Mouse (Mus musculus) heart, embryonic 15.5 days (tissue): ENCODE data around the gene AL732309.1. TPM values are rescaled to one million over a fixed set of nuclear protein-coding genes. Genes with fewer than 3 reads are reported as not detected.

Experiments
- ATAC-seq: fragments of 200-750 bp; cut with Nextera tagmentation; replicated peaks from 2 replicates; pipeline ENCODE4 v1.8.0; 2017; ENCODE audit warnings: low read depth, moderate TSS enrichment; ENCODE audit not compliant: insufficient number of reproducible peaks, insufficient read depth, low FRiP score
- H3K27ac ChIP-seq: fragments of 300-500 bp; sonication (generic); 2 replicates; pipeline ENCODE4 v1.5.1; 2015; ENCODE audit warnings: mild to moderate bottlenecking, inconsistent platforms
- H3K27me3 ChIP-seq: fragments of 300-500 bp; sonication (generic); 2 replicates; pipeline ENCODE4 v1.6.1; 2015; ENCODE audit warnings: inconsistent platforms
- H3K36me3 ChIP-seq: fragments of 300-500 bp; sonication (generic); 2 replicates; pipeline ENCODE4 v1.6.1; 2015; ENCODE audit warnings: mild to moderate bottlenecking, inconsistent platforms
- H3K4me1 ChIP-seq: fragments of 300-500 bp; sonication (generic); replicated peaks from 2 replicates; pipeline ENCODE4 v1.6.1; 2015; ENCODE audit warnings: inconsistent platforms
- H3K4me2 ChIP-seq: fragments of 300-500 bp; sonication (generic); 2 replicates; pipeline ENCODE4 v1.6.1; 2015; ENCODE audit warnings: inconsistent platforms, mild to moderate bottlenecking, moderate library complexity
- H3K4me3 ChIP-seq: fragments of 300-500 bp; sonication (generic); 2 replicates; pipeline ENCODE4 v1.5.1; 2015; ENCODE audit warnings: mild to moderate bottlenecking, inconsistent platforms
- H3K9ac ChIP-seq: fragments of 300-500 bp; sonication (generic); 2 replicates; pipeline ENCODE4 v1.6.1; 2015; ENCODE audit warnings: mild to moderate bottlenecking, inconsistent platforms
- H3K9me3 ChIP-seq: fragments of 300-500 bp; sonication (generic); replicated peaks from 2 replicates; pipeline ENCODE4 v1.6.1; 2016; ENCODE audit warnings: inconsistent platforms
- WGBS: fragments of 180-500 bp; shearing (Covaris S2); methylation state at CpG from one replicate; pipeline ENCODE4 v1.1.7; 2015; ENCODE audit warnings: mixed read lengths; 5-methylcytosine and 5-hydroxymethylcytosine counted together
- polyA plus RNA-seq: library from polyadenylated mRNA; unstranded; fragments of >200 nt; fragmentation: Nextera tagmentation; extraction: Ambion mirVana; gene quantifications from 2 replicates; pipeline ENCODE4 v1.2.1, GENCODE M21; 2015

AL732309.1 gene
- polyA plus RNA-seq, 1 experiment from 2014 or later: 2.3 TPM

DNA sequence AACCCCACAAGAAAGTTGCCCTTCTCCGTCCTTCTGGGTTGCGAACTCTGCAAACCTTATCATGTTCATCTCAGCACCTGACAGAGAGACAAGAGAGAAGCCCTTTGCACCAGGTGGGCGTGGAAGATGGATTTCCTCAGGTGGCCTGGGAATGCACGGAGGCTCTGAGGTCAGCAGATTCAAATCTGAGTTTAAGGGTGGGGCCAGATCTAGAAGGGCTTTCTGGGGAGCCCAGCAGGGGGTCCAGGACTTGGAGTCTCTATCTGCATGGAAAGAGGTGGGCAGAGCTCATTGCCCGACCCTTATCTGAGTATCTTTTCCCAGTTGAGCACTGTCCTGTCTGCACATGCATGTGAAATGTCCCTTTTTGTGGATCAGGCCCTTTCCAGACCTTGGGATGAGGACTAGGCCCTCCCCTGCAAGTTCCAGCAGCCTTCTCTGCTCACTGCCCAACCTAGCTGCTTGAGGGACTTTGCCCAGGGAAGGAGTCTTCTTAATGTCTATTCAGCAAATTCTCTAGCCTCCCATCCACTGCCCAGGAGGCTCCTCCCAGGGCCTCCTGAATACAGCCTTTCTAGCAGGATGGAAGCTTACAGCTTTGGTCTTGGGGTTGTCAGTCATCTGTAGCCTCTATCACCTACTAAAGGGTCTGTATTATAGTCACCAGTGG is 12.0 kb downstream of the AL732309.1 start:
- H3K27me3 ChIP-seq: peaks cover 55% of the 10 kb centered on the region
- H3K27ac ChIP-seq: no peak overlapping the region
- H3K36me3 ChIP-seq: no peaks in the 10 kb centered on the region
- no peak overlapping the region for H3K4me3 ChIP-seq
- no peak for ATAC-seq
- H3K4me2 ChIP-seq: no peak overlapping the region
- H3K4me1 ChIP-seq: no peaks in the 10 kb centered on the region
- H3K9me3 ChIP-seq: no peaks in the 10 kb centered on the region
- H3K9ac ChIP-seq: no peak overlapping the region
- 47% methylated on average over 5 of the region's 5 CpGs for WGBS

DNA sequence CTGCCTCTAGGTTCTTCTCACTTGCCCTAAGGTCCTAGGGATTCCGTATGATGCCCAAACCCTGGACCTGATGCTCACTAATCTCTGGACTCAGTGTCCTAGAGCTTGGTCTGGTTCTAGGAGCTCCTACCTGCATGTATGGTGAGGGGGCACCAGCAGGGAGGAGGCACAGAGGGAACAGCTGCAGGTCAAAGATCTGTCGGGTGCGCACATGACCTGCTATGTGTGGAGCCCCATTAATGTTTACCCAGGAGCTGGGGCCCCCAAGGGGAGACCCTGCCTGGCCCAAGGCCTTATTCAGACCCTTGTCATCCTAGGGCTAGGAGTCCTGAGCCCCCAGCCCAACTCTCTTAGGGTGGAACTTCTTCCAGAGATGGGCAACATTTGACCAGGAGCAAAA is 12.6 kb downstream of the AL732309.1 start, which contains the start of gene Slc34a3:
TSS of gene Slc34a3 (minus strand) at position 315 of the 400 bp plus-strand sequence.
- no peak within 1 kb of the TSS for H3K9ac ChIP-seq
- H3K36me3 ChIP-seq: no peaks in the 10 kb centered on the region
- no peaks in the 10 kb centered on the region for H3K9me3 ChIP-seq
- no peak for ATAC-seq
- H3K4me1 ChIP-seq: no peaks in the 10 kb centered on the region
- no peak within 1 kb of the TSS for H3K27ac ChIP-seq
- H3K4me3 ChIP-seq: no peak within 1 kb of the TSS
- WGBS: 85% methylated on average over 3 of the region's 3 CpGs
- H3K4me2 ChIP-seq: no peak within 1 kb of the TSS
- peaks cover 53% of the 10 kb centered on the region for H3K27me3 ChIP-seq

DNA sequence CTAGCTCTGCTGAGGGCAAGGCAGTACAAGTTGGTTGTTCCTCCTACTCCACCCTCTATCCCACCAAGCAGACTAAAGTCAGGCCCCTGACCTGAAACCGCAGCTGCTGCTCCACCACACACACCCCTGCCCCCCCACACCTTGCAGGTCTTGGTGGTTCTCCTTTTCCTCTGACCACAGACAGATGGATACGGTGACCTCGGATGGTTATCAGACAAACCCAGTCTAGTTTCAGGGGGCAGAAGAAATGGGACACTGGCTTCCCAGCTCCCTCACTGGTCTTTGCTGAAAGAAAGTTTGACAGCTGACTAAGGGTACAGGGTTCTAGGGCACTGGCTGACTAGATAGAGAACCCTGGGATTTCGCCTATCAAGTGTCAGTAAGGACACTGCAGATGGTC is 13.2 kb downstream of the AL732309.1 start:
- no peak for ATAC-seq
- no peaks in the 10 kb centered on the region for H3K9me3 ChIP-seq
- peaks cover 52% of the 10 kb centered on the region for H3K27me3 ChIP-seq
- H3K4me3 ChIP-seq: no peak overlapping the region
- no peak overlapping the region for H3K27ac ChIP-seq
- peaks cover 5% of the 10 kb centered on the region; the same call in 1 of the 2 replicates for H3K4me1 ChIP-seq
- no peaks in the 10 kb centered on the region for H3K36me3 ChIP-seq
- H3K4me2 ChIP-seq: no peak overlapping the region
- 66% methylated on average over 4 of the region's 4 CpGs for WGBS
- H3K9ac ChIP-seq: no peak overlapping the region

DNA sequence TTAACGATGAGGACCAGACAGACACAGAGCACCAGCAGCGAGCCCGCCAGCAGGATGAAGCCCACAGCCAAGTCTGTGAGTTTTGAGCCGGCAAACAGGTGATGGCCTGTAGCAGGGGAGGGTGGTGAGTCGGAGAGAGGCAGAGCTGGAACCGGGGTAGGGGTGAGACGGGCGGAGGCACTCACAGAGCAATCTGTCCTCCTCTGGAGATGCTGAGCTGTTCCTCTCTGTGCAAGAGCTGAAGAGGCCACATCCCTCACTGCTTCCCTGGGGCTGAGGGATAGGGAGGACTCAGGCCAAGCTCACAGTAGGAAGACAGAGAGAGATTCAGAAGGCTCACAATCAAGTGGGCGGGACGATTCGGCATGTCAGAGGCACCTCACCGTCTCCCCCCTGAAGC is 15.6 kb downstream of the AL732309.1 start:
- Histone ChIP-seq H3K9ac (no peak overlapping the region), H3K4me2 (no peak overlapping the region), H3K27me3 (peaks cover 43% of the 10 kb centered on the region), H3K27ac (no peak overlapping the region), H3K4me3 (no peak overlapping the region), H3K36me3 (no peaks in the 10 kb centered on the region), H3K9me3 (no peaks in the 10 kb centered on the region), H3K4me1 (peaks cover 10% of the 10 kb centered on the region)
- no peak for ATAC-seq
- WGBS: 56% methylated on average over 12 of the region's 12 CpGs

DNA sequence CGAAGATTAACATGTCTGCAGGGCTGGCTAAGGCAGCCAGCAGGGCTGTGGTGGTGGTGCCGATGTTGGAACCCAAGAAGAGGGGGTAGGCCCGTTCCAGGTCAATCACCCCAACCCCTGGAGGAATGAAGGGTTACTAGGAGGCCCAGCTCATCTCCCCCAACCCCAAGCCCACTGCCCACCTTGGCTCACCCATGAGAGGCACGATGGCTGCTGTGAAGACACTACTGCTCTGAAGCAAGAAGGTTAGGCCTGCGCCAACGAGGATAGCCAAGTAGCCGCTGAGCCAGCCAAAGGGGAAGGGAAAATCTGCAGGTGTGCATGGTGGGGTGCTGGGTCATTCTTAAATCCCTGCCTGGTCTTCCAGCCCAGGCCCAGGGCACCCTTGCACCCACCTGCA is 16.1 kb downstream of the AL732309.1 start:
- Histone ChIP-seq H3K4me2 (no peak overlapping the region), H3K4me1 (peaks cover 14% of the 10 kb centered on the region), H3K36me3 (no peaks in the 10 kb centered on the region), H3K9me3 (no peaks in the 10 kb centered on the region), H3K4me3 (no peak overlapping the region), H3K9ac (no peak overlapping the region), H3K27ac (no peak overlapping the region), H3K27me3 (peaks cover 38% of the 10 kb centered on the region)
- WGBS: 83% methylated on average over 7 of the region's 7 CpGs
- ATAC-seq: no peak

DNA sequence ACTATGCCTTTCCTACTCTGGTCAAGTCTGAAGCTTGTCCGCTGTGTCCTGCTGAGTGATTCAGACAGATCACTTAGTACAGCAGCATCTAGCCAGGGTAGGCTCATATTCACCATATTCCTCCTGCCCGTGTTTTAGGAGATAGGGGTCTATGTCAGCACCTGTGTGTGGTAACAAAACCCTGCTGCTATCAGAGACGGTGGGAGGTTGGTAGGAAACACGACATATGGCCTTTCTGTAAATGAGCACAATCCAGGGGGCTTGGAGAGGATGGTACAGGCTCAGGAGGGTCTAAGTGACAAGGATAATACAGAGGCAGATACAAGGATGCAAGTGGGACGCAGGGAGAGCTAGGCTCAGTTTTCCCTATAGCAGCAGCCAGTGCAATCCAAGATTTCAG is 17.1 kb downstream of the AL732309.1 start:
- no peak overlapping the region for H3K4me2 ChIP-seq
- no peaks in the 10 kb centered on the region for H3K36me3 ChIP-seq
- H3K4me1 ChIP-seq: peaks cover 17% of the 10 kb centered on the region
- no peak overlapping the region for H3K4me3 ChIP-seq
- peaks cover 29% of the 10 kb centered on the region for H3K27me3 ChIP-seq
- 67% methylated on average over 5 of the region's 5 CpGs for WGBS
- no peak overlapping the region for H3K9ac ChIP-seq
- no peak overlapping the region for H3K27ac ChIP-seq
- no peak for ATAC-seq
- H3K9me3 ChIP-seq: no peaks in the 10 kb centered on the region

DNA sequence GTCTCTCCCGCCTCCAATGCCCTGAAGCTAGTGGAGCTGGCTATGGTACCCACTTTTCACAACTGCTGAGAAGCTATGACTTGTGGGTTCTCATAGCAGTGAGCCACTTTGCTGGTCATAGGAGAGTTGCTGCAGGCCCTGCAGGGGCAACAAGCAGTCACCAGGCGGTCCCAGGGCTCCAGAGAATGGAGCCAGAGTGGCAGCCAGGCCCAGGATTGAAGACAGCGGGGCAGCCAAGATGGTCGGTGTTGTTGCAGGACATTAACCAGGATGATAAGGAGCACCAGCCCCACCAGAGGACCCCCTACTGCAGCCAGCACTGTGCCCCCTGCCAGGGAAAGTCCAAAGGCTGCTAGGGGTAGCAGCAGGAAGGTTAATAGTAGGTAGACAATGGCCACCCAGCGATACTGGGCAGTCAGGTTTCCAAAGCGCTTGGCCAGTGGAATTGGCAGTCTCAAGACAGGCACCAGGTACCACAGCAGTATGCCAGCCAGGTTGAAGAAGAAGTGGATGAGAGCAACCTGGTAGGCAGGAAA is 17.6 kb downstream of the AL732309.1 start:
- ATAC-seq: no peak
- Histone ChIP-seq H3K4me2 (peak overlapping the region; percentile 59; the same call in 1 of the 2 replicates), H3K4me1 (peaks cover 17% of the 10 kb centered on the region), H3K36me3 (no peaks in the 10 kb centered on the region), H3K27me3 (peaks cover 28% of the 10 kb centered on the region), H3K9ac (no peak overlapping the region), H3K4me3 (peak overlapping the region; percentile 36; the same call in 1 of the 2 replicates), H3K27ac (no peak overlapping the region), H3K9me3 (no peaks in the 10 kb centered on the region)
- WGBS: 66% methylated on average over 6 of the region's 6 CpGs

DNA sequence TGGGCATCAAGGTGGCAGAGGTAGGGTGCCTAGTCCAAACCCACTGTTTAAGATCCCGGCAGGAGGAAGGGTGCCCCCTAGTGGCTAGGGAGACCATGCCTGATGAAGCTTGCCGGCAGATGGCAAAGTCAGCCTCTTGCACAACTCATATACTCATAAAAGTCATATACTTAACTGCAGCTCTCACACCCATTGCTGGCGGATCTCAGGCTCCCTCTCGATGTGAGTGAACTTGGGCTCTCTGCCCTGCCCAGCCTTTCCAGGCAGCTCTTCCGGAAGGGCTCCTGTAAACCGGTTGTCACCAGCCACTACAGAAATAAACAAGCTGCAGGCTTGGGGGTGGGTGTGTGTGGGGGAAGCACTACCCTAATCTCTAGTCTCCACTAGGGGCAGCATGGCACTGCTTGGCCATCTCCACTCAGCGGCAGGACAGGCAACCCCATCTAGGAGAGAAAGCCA is 18.2 kb downstream of the AL732309.1 start:
- Histone ChIP-seq H3K4me1 (peaks cover 21% of the 10 kb centered on the region), H3K9ac (peak overlapping the region; percentile 21), H3K9me3 (no peaks in the 10 kb centered on the region), H3K4me2 (peak overlapping the region; percentile 59), H3K4me3 (peak overlapping the region; percentile 36), H3K27ac (peak overlapping the region; percentile 73), H3K27me3 (peaks cover 28% of the 10 kb centered on the region), H3K36me3 (no peaks in the 10 kb centered on the region)
- no peak for ATAC-seq
- WGBS: under 1% methylated on average over 7 of the region's 7 CpGs

DNA sequence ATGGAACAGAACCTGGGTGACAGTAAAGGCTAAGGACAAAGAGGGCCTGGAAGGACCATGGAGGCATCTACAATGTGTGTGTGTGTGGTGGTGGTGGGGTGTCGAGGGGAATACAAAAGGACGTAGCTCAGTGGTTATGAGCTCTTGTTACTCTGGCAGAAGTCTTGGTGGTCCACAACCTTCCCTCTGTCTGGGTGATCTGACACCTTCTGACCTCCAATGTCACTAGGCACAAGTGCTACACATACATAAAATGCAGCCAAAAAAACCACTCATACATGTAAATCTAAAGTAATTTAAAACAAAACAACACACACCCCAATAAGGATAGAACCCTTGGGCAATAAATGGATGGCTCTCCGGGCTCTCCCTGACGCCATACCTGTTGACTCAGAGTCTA is 19.3 kb downstream of the AL732309.1 start:
- H3K27me3 ChIP-seq: peaks cover 23% of the 10 kb centered on the region
- no peak for ATAC-seq
- WGBS: 86% methylated on average over 4 of the region's 4 CpGs
- H3K4me1 ChIP-seq: peaks cover 25% of the 10 kb centered on the region
- H3K36me3 ChIP-seq: no peaks in the 10 kb centered on the region
- H3K9me3 ChIP-seq: no peaks in the 10 kb centered on the region
- H3K4me3 ChIP-seq: no peak overlapping the region
- no peak overlapping the region for H3K9ac ChIP-seq
- no peak overlapping the region for H3K4me2 ChIP-seq
- H3K27ac ChIP-seq: no peak overlapping the region

DNA sequence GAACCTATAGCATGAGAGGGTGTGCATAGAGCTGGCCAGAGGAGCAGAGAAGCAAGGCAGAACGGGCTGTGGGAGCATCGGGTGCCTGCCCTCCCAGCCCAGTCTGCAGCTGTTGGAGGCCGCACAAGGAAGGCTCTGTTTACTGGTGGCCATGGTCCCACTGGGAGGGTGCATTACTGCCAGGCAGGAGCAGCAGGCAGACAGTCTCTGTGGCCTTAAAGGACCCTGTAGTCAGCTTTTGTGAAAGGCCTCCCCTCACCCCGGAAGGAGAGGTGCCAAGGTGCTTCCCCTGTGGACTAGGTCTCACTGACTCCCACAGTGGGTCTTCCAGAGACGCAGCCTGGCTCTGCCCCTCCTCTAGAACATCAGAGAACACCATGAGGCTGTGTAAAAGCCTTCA is 19.8 kb downstream of the AL732309.1 start:
- Histone ChIP-seq H3K9me3 (no peaks in the 10 kb centered on the region), H3K4me2 (no peak overlapping the region), H3K4me3 (no peak overlapping the region), H3K9ac (no peak overlapping the region), H3K27me3 (peaks cover 22% of the 10 kb centered on the region), H3K27ac (no peak overlapping the region), H3K4me1 (peaks cover 25% of the 10 kb centered on the region), H3K36me3 (peaks cover 2% of the 10 kb centered on the region; the same call in 1 of the 2 replicates)
- ATAC-seq: no peak
- 79% methylated on average over 5 of the region's 5 CpGs for WGBS

DNA sequence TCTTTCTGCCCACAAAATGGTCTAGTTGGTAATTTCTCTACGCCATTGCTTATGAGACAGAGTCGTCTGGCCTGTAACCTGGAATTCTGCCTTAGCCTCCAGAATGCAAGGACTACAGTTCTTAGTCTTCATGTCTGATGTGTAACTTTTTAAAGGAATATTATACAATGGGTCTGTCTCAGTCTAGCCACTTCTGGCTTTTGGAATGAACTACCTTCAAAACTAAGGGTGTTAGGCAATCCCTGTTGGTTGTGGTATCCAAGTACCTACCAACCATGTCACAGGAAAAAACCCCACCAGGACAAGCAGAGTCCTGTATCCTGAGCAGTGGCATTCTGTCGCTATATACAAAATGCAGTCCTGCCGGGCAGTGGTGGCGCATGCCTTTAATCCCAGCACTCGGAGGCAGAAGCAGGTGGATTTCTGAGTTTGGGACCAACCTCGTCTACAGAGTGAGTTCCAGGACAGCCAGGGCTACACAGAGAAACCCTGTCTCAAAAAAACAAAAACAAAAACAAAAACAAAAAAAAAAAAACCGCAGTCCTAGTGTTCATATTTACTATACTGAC is 20.8 kb downstream of the AL732309.1 start:
- peaks cover 16% of the 10 kb centered on the region for H3K27me3 ChIP-seq
- 70% methylated on average over 8 of the region's 8 CpGs for WGBS
- 0 out of 2 replicates have a peak overlapping the region, but pooled peaks have one; percentile 61 for H3K9ac ChIP-seq
- no peaks in the 10 kb centered on the region for H3K9me3 ChIP-seq
- peak overlapping the region; percentile 61 for H3K4me2 ChIP-seq
- peaks cover 11% of the 10 kb centered on the region; the same call in 1 of the 2 replicates for H3K36me3 ChIP-seq
- peak overlapping the region; percentile 55 for H3K4me3 ChIP-seq
- peak overlapping the region; percentile 98 for H3K27ac ChIP-seq
- peaks cover 25% of the 10 kb centered on the region for H3K4me1 ChIP-seq
- ATAC-seq: no peak
